Mouse (Mus musculus) macrophage (primary cell): ENCODE results near the gene Yy1. TPM values are rescaled to one million over a fixed set of nuclear protein-coding genes. Genes with fewer than 3 reads are reported as not detected.

Experiments
- H3K27ac ChIP-seq: fragments of 350-480 bp; formaldehyde crosslinking; 2 replicates; pipeline ENCODE4 v1.9.0; 2021
- H3K36me3 ChIP-seq: fragments of 350-480 bp; formaldehyde crosslinking; 2 replicates; pipeline ENCODE4 v1.9.0; 2021; ENCODE audit errors: inconsistent target
- H3K4me3 ChIP-seq: fragments of 350-480 bp; formaldehyde crosslinking; 2 replicates; pipeline ENCODE4 v1.9.0; 2021; ENCODE audit errors: inconsistent target
- H3K79me2 ChIP-seq: fragments of 350-480 bp; formaldehyde crosslinking; 2 replicates; pipeline ENCODE4 v1.9.0; 2021; ENCODE audit errors: inconsistent target
- WGBS: methylation state at CpG from one replicate; pipeline ENCODE4 v1.1.7; 2026; ENCODE audit warnings: inconsistent platforms; ENCODE audit not compliant: missing documents; 5-methylcytosine and 5-hydroxymethylcytosine counted together
- polyA plus RNA-seq: library from polyadenylated mRNA; stranded (reverse); fragments of 250-400 nt; gene quantifications from 3 replicates; pipeline ENCODE4 v1.2.4, GENCODE M21; 2018; ENCODE audit warnings: inconsistent platforms

The Yy1 gene
- polyA plus RNA-seq, 1 experiment from 2014 or later: 61.1 TPM

- WGBS: 84% methylated on average over 4 of the region's 4 CpGs
- no peaks in the 10 kb centered on the region for H3K79me2 ChIP-seq
- H3K27ac ChIP-seq: no peak overlapping the region
- no peak overlapping the region for H3K4me3 ChIP-seq
- H3K36me3 ChIP-seq: no peaks in the 10 kb centered on the region
Observed at GRCm38 (mm10) chr12:108849488-108850022, 56.8 kb downstream of the Yy1 start.

- Histone ChIP-seq H3K36me3 (no peaks in the 10 kb centered on the region), H3K27ac (no peak overlapping the region), H3K79me2 (no peaks in the 10 kb centered on the region), H3K4me3 (no peak overlapping the region)
- 92% methylated on average over 8 of the region's 8 CpGs for WGBS
Observed at GRCm38 (mm10) chr12:108850129-108850528, 57.4 kb downstream of the Yy1 start.

- 92% methylated on average over 8 of the region's 8 CpGs for WGBS
- H3K27ac ChIP-seq: no peak overlapping the region
- H3K79me2 ChIP-seq: no peaks in the 10 kb centered on the region
- no peaks in the 10 kb centered on the region for H3K36me3 ChIP-seq
- H3K4me3 ChIP-seq: no peak overlapping the region
Observed at GRCm38 (mm10) chr12:108850886-108851285, 58.1 kb downstream of the Yy1 start.

- 94% methylated on average over 6 of the region's 8 CpGs for WGBS
- no peaks in the 10 kb centered on the region for H3K36me3 ChIP-seq
- no peak overlapping the region for H3K4me3 ChIP-seq
- no peak overlapping the region for H3K27ac ChIP-seq
- no peaks in the 10 kb centered on the region for H3K79me2 ChIP-seq
Observed at GRCm38 (mm10) chr12:108852822-108853221, 60.0 kb downstream of the Yy1 start.

GRCm38 (mm10) chr12:108855081-108855480, 62.3 kb downstream of the Yy1 start:
- no peak overlapping the region for H3K27ac ChIP-seq
- H3K79me2 ChIP-seq: no peaks in the 10 kb centered on the region
- H3K36me3 ChIP-seq: peaks cover 6% of the 10 kb centered on the region; the same call in 1 of the 2 replicates
- WGBS: 93% methylated on average over 10 of the region's 10 CpGs
- no peak overlapping the region for H3K4me3 ChIP-seq

GRCm38 (mm10) chr12:108856186-108856585, 63.4 kb downstream of the Yy1 start:
- Histone ChIP-seq H3K36me3 (peaks cover 17% of the 10 kb centered on the region; the same call in 1 of the 2 replicates), H3K79me2 (no peaks in the 10 kb centered on the region), H3K4me3 (no peak overlapping the region), H3K27ac (no peak overlapping the region)
- WGBS: 84% methylated on average over 8 of the region's 8 CpGs

GRCm38 (mm10) chr12:108857109-108857508, 64.3 kb downstream of the Yy1 start:
- 91% methylated on average over 7 of the region's 7 CpGs for WGBS
- Histone ChIP-seq H3K79me2 (no peaks in the 10 kb centered on the region), H3K4me3 (no peak overlapping the region), H3K36me3 (peaks cover 24% of the 10 kb centered on the region), H3K27ac (no peak overlapping the region)

- Histone ChIP-seq H3K79me2 (no peaks in the 10 kb centered on the region), H3K36me3 (peaks cover 29% of the 10 kb centered on the region), H3K4me3 (no peak overlapping the region), H3K27ac (no peak overlapping the region)
- WGBS: 96% methylated on average over 6 of the region's 7 CpGs
Observed at GRCm38 (mm10) chr12:108857589-108858184, 64.9 kb downstream of the Yy1 start.

GRCm38 (mm10) chr12:108858486-108858885, 65.7 kb downstream of the Yy1 start:
- Histone ChIP-seq H3K27ac (no peak overlapping the region), H3K36me3 (peaks cover 37% of the 10 kb centered on the region), H3K4me3 (no peak overlapping the region), H3K79me2 (no peaks in the 10 kb centered on the region)
- WGBS: 89% methylated on average over 5 of the region's 5 CpGs

GRCm38 (mm10) chr12:108865007-108865494, 72.3 kb downstream of the Yy1 start:
- H3K36me3 ChIP-seq: peaks cover 96% of the 10 kb centered on the region
- H3K27ac ChIP-seq: no peak overlapping the region
- WGBS: 93% methylated on average over 6 of the region's 6 CpGs
- H3K4me3 ChIP-seq: no peak overlapping the region
- H3K79me2 ChIP-seq: no peaks in the 10 kb centered on the region

- no peaks in the 10 kb centered on the region for H3K79me2 ChIP-seq
- H3K36me3 ChIP-seq: peaks cover 90% of the 10 kb centered on the region
Observed at GRCm38 (mm10) chr12:108869575-108869974, 76.8 kb downstream of the Yy1 start.

More at GRCm38 (mm10) chr12:108869575-108869974, 76.8 kb downstream of the Yy1 start:
- no peak overlapping the region for H3K4me3 ChIP-seq
- no peak overlapping the region for H3K27ac ChIP-seq
- WGBS: 89% methylated on average over 2 of the region's 2 CpGs

Other genes starting within 250 kb of the Yy1 start
- gene Evl, start 238.3 kb upstream of the Yy1 start, polyA plus RNA-seq: 336 to 485 TPM (median 343 TPM) in 3 replicates
- not detected in 3 replicates for gene Degs2, start 90.7 kb upstream of the Yy1 start, polyA plus RNA-seq
- gene Slc25a29, start 42.9 kb downstream of the Yy1 start, polyA plus RNA-seq: 0.07 to 0.37 TPM (median 0.18 TPM) in 3 replicates
- gene Slc25a47, start 43.1 kb downstream of the Yy1 start, polyA plus RNA-seq: 0.09 to 1.3 TPM (median 0.60 TPM) in 3 replicates
- 5.4 to 11.7 TPM (median 7.6 TPM) in 3 replicates for gene Wdr25, start 100.7 kb downstream of the Yy1 start, polyA plus RNA-seq
- 29.2 to 47.1 TPM (median 38.9 TPM) in 3 replicates for gene Wars, start 101.2 kb downstream of the Yy1 start, polyA plus RNA-seq